Mouse (Mus musculus): ENCODE measurements at regions not wholly inside any gene's neighbourhood (a gene's known extent, or its start where the extent isn't known, plus 50 kb on each side); places are given as distances from the start of the nearest gene placed in this dataset.

- TF ChIP-seq CTCF (conservative IDR thresholded peaks at IDR 0.05; ENCODE audit: insufficient read depth, insufficient read length, low read depth, low read length) = no peak
- no peak for TF ChIP-seq POLR2A (IDR thresholded peaks at IDR 0.05; ENCODE audit: low read depth, low read length)
Observed at GRCm38 (mm10) chr11:24535462-24535861, 457.6 kb downstream of the Bcl11a start.

All from kidney, adult 2 months (tissue).